22 mouse cellular contexts compared by ENCODE assay signal in the genomic region with DNA sequence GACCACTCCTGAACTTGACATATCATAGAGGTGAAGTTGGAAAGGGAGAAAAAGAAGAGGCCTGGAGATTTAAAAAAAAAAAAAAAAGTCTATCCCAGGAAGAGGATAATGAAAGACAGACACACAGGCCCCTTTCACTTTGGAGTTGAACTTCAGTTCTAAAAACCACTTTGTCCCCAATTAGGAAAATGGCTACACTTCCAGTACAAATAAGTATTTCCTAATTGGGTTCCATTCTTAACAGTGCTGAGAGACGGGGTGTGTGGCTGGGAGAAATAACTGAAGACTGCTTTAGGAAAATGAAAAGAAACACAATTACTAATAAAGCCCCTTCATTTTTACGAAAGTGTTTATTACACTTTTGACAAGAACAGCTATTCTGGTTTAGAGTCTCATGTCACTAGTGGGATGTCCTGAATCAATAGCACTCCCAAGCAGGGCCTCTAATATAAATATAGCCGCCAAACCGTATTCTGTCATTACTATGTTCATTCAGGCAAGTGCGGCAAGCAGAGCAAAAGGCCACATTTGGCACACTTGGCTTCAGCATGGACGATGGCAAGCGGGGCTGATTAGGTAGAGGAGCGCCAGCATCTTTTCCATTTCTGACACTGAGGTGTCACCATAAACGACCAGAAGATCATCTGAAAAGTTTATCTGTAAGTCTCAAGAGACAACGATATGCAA. TPM values are rescaled to one million over a fixed set of nuclear protein-coding genes. Genes with fewer than 3 reads are reported as not detected.
DNase-seq lines count a peak whose midpoint lies in the region; TF ChIP-seq lines count a peak whose summit lies in the region.
"Had no signal": no experiment of that assay in that cellular context is flagged by ENCODE, and none has a peak within 500 bp of the region (broad histone marks: within the 10 kb centered on the region; RNA-seq: fewer than 3 reads in every experiment).

No protein-coding gene starts in this region.

- peak; percentile 33 to 38 for DNase-seq in cerebellum, postnatal 10 days
- no peak for DNase-seq in cerebellum, adult 11 months
- no peak for DNase-seq in gastrocnemius, adult 2 months
- DNase-seq in gastrocnemius, adult 8-10 months (ENCODE audit: low spot score in 2 of 2), result no peak
- DNase-seq in Muller cell, postnatal 12 days (ENCODE audit: inconsistent ontology term), result peak; percentile 67
- DNase-seq in retina, embryonic 14.5 days (ENCODE audit: low spot score), result peak; percentile 77
- no peak for DNase-seq in heart, postnatal 4 days
- DNase-seq in kidney, adult 11 months, result no peak
- DNase-seq: adrenal gland, adult 2 months; adrenal gland, postnatal 10 days; adrenal gland, postnatal 25 days; B cell, adult 2 months; cerebellum, adult 11-12 months; cerebellum, adult 2 months; cerebellum, adult 9-10 months; cerebellum, postnatal 25 days; forebrain, postnatal 0 days had no signal

- H3K27ac ChIP-seq in gastrocnemius, adult 2 months, result peak overlapping the region; percentile 93
- H3K27ac ChIP-seq: embryonic facial prominence, embryonic 10.5 days; embryonic facial prominence, embryonic 12.5 days; forebrain, embryonic 13.5 days; forebrain, embryonic 15.5 days had no signal

- no peak overlapping the region for H3K4me3 ChIP-seq in gastrocnemius, adult 2 months
- H3K4me3 ChIP-seq: embryonic facial prominence, embryonic 10.5 days; embryonic facial prominence, embryonic 12.5 days; forebrain, embryonic 13.5 days; forebrain, embryonic 15.5 days had no signal

- intact Hi-C loops in gastrocnemius, adult 2 months (cut with DNase I), result no loop called here

- no peak for TF ChIP-seq CTCF in gastrocnemius, adult 2 months (IDR thresholded peaks at IDR 0.05)

RNA-seq across cellular contexts. Expression of a gene that starts 39.7 kb away (rescaled TPM):
- 100 to 1,000 TPM in 1 of 2 experiments, 10 to 100 TPM in 1; 96.6 to 104 TPM for total RNA-seq in gastrocnemius, adult 2 months (2021)
- total RNA-seq in gastrocnemius, adult 8-10 months (2022), result 100 to 1,000 TPM; 112 to 145 (median 128) TPM
- total RNA-seq in heart, postnatal 4 days (2021), result 10 to 100 TPM; 62.6 to 68.3 TPM
- total RNA-seq: CH12.LX had no signal

Comparison
In these comparisons a context has a peak if more than half of its experiments do, and no peak if none do; other contexts are left out.
1. DNase-seq: peak in cerebellum, postnatal 10 days (2 of 2), Muller cell, postnatal 12 days (single experiment) and retina, embryonic 14.5 days (single experiment); none in cerebellum, adult 11 months (single experiment), gastrocnemius, adult 2 months (single experiment), gastrocnemius, adult 8-10 months (0 of 2), heart, postnatal 4 days (single experiment) and kidney, adult 11 months (single experiment).